Mouse (Mus musculus) layer of hippocampus, adult 9-10 months (tissue): ENCODE measurements at regions not wholly inside any gene's neighbourhood (a gene's known extent, or its start where the extent isn't known, plus 50 kb on each side); places are given as distances from the start of the nearest gene placed in this dataset.

Source experiments
- DNase-seq: peaks from one replicate; pipeline ENCODE4 v3.0.0; 2022; ENCODE audit warnings: low spot score

GRCm38 (mm10) chr10:98781888-98782351 is 132.3 kb upstream of the Atp2b1 start:
- no peak for DNase-seq

GRCm38 (mm10) chr10:98785411-98785810 is 128.8 kb upstream of the Atp2b1 start:
- DNase-seq: no peak

GRCm38 (mm10) chr10:98786089-98786488 is 128.1 kb upstream of the Atp2b1 start:
- no peak for DNase-seq

- peak; percentile 27 for DNase-seq
These were observed 124.4 kb upstream of the Atp2b1 start for GRCm38 (mm10) chr10:98789763-98790162.

GRCm38 (mm10) chr10:98790456-98790855 is 123.8 kb upstream of the Atp2b1 start:
- DNase-seq: no peak

- DNase-seq: no peak
These were observed 122.0 kb upstream of the Atp2b1 start for GRCm38 (mm10) chr10:98792019-98792741.

GRCm38 (mm10) chr10:98793926-98794536 is 120.2 kb upstream of the Atp2b1 start:
- no peak for DNase-seq

- DNase-seq: no peak
These were observed 118.2 kb upstream of the Atp2b1 start for GRCm38 (mm10) chr10:98796016-98796415.

GRCm38 (mm10) chr10:98798634-98799415 is 115.4 kb upstream of the Atp2b1 start:
- no peak for DNase-seq

GRCm38 (mm10) chr10:98799830-98800229 is 114.4 kb upstream of the Atp2b1 start:
- DNase-seq: no peak

- no peak for DNase-seq
These were observed 113.3 kb upstream of the Atp2b1 start for GRCm38 (mm10) chr10:98800949-98801348.

- DNase-seq: no peak
These were observed 109.2 kb upstream of the Atp2b1 start for GRCm38 (mm10) chr10:98805013-98805412.

GRCm38 (mm10) chr10:98806798-98807535 is 107.2 kb upstream of the Atp2b1 start:
- DNase-seq: peak; percentile 53

- no peak for DNase-seq
These were observed 105.6 kb upstream of the Atp2b1 start for GRCm38 (mm10) chr10:98808644-98809043.

GRCm38 (mm10) chr10:98829051-98829450 is 85.2 kb upstream of the Atp2b1 start:
- DNase-seq: no peak

- DNase-seq: no peak
These were observed 82.7 kb upstream of the Atp2b1 start for GRCm38 (mm10) chr10:98831488-98831887.

- no peak for DNase-seq
These were observed 76.7 kb upstream of the Atp2b1 start for GRCm38 (mm10) chr10:98837289-98838181.

GRCm38 (mm10) chr10:98838926-98839679 is 75.1 kb upstream of the Atp2b1 start:
- no peak for DNase-seq

GRCm38 (mm10) chr10:98839963-98840362 is 74.2 kb upstream of the Atp2b1 start:
- no peak for DNase-seq

GRCm38 (mm10) chr10:98840411-98840810 is 73.8 kb upstream of the Atp2b1 start:
- DNase-seq: no peak
